Mouse (Mus musculus) limb, embryonic 11.5 days (tissue): ENCODE results near the gene 4931406P16Rik. TPM values are rescaled to one million over a fixed set of nuclear protein-coding genes. Genes with fewer than 3 reads are reported as not detected.

Experiments
- ATAC-seq: fragments of 200-750 bp; cut with Nextera tagmentation; 2 replicates; pipeline ENCODE4 v1.8.0; 2017; ENCODE audit warnings: low read depth; ENCODE audit not compliant: insufficient number of reproducible peaks, low FRiP score, low TSS enrichment
- DNase-seq: peaks from one replicate; pipeline ENCODE4 v3.0.0-alpha.2; 2015; ENCODE audit warnings: low spot score
- H3K27ac ChIP-seq: fragments of 300-500 bp; sonication (generic); replicated peaks from 2 replicates; pipeline ENCODE4 v1.5.1; 2014; ENCODE audit warnings: low read depth, mild to moderate bottlenecking, low read length
- H3K27me3 ChIP-seq: fragments of 300-500 bp; sonication (generic); 2 replicates; pipeline ENCODE4 v1.6.1; 2014; ENCODE audit warnings: mild to moderate bottlenecking, low read length, mixed read lengths; ENCODE audit not compliant: control insufficient read depth, insufficient read depth
- H3K36me3 ChIP-seq: fragments of 300-500 bp; sonication (generic); 2 replicates; pipeline ENCODE4 v1.6.1; 2014; ENCODE audit warnings: mild to moderate bottlenecking, low read length, moderate library complexity, mixed read lengths; ENCODE audit not compliant: control insufficient read depth, insufficient read depth
- H3K4me1 ChIP-seq: fragments of 300-500 bp; sonication (generic); 2 replicates; pipeline ENCODE4 v1.6.1; 2014; ENCODE audit warnings: low read length, mixed read lengths; ENCODE audit not compliant: control insufficient read depth, insufficient read depth
- H3K4me2 ChIP-seq: fragments of 300-500 bp; sonication (generic); 2 replicates; pipeline ENCODE4 v1.6.1; 2014; ENCODE audit warnings: low read depth, mild to moderate bottlenecking, moderate library complexity; ENCODE audit not compliant: severe bottlenecking
- H3K4me3 ChIP-seq: fragments of 300-500 bp; sonication (generic); 2 replicates; pipeline ENCODE4 v1.5.1; 2014; ENCODE audit warnings: low read depth, low read length
- H3K9ac ChIP-seq: fragments of 300-500 bp; sonication (generic); 2 replicates; pipeline ENCODE4 v1.6.1; 2014; ENCODE audit warnings: mild to moderate bottlenecking, low read length
- H3K9me3 ChIP-seq: fragments of 300-500 bp; sonication (generic); 2 replicates; pipeline ENCODE4 v1.6.1; 2016; ENCODE audit warnings: low read length; ENCODE audit not compliant: control insufficient read depth
- WGBS: fragments of 180-500 bp; shearing (Covaris S2); extraction: QIAGEN DNeasy Blood & Tissue Kit; methylation state at CpG from one replicate; pipeline ENCODE4 v1.1.7; 2014; 5-methylcytosine and 5-hydroxymethylcytosine counted together
- polyA plus RNA-seq: library from polyadenylated mRNA; unstranded; fragments of >200 nt; fragmentation: Nextera tagmentation; extraction: Ambion mirVana; gene quantifications from 2 replicates; pipeline ENCODE4 v1.2.1, GENCODE M21; 2014

The 4931406P16Rik gene
- polyA plus RNA-seq, 1 experiment from 2014 or later = 26.7 TPM

GRCm38 (mm10) chr7:34234610-34235561 is 78.5 kb downstream of the 4931406P16Rik start:
- H3K27ac ChIP-seq = peak overlapping the region; percentile 16
- ATAC-seq = no peak
- H3K36me3 ChIP-seq = peaks cover 11% of the 10 kb centered on the region; the same call in 1 of the 2 replicates
- 3% methylated on average over 17 of the region's 17 CpGs for WGBS
- DNase-seq = peak; percentile 53
- no peaks in the 10 kb centered on the region for H3K4me1 ChIP-seq
- H3K9me3 ChIP-seq = no peaks in the 10 kb centered on the region
- H3K9ac ChIP-seq = peak overlapping the region; percentile 55
- peak overlapping the region; percentile 40 for H3K4me3 ChIP-seq
- no peaks in the 10 kb centered on the region for H3K27me3 ChIP-seq
- peak overlapping the region; percentile 35 for H3K4me2 ChIP-seq

- Histone ChIP-seq H3K36me3 (peaks cover 7% of the 10 kb centered on the region; the same call in 1 of the 2 replicates), H3K27ac (peak overlapping the region; percentile 16; the same call in 1 of the 2 replicates), H3K27me3 (no peaks in the 10 kb centered on the region), H3K4me1 (no peaks in the 10 kb centered on the region), H3K9me3 (no peaks in the 10 kb centered on the region), H3K4me3 (peak overlapping the region; percentile 40), H3K9ac (peak overlapping the region; percentile 55), H3K4me2 (peak overlapping the region; percentile 35)
- under 1% methylated on average over 46 of the region's 46 CpGs for WGBS
- ATAC-seq (peak; percentile 95), DNase-seq (peak; percentile 100)
These were observed 79.3 kb downstream of the 4931406P16Rik start for GRCm38 (mm10) chr7:34233909-34234609.

GRCm38 (mm10) chr7:34232785-34233725 is 80.3 kb downstream of the 4931406P16Rik start:
- 47% methylated on average over 7 of the region's 7 CpGs for WGBS
- peaks cover 3% of the 10 kb centered on the region; the same call in 1 of the 2 replicates for H3K36me3 ChIP-seq
- H3K27me3 ChIP-seq = no peaks in the 10 kb centered on the region
- DNase-seq (no peak), ATAC-seq (no peak)
- H3K4me2 ChIP-seq = peak overlapping the region; percentile 35
- H3K4me3 ChIP-seq = peak overlapping the region; percentile 40
- no peaks in the 10 kb centered on the region for H3K9me3 ChIP-seq
- peak overlapping the region; percentile 2; the same call in 1 of the 2 replicates for H3K27ac ChIP-seq
- H3K4me1 ChIP-seq = no peaks in the 10 kb centered on the region
- peak overlapping the region; percentile 4; the same call in 1 of the 2 replicates for H3K9ac ChIP-seq

GRCm38 (mm10) chr7:34230116-34230515 is 83.2 kb downstream of the 4931406P16Rik start, which contains the start of gene Gpi1:
Gpi1 (minus strand) TSS chr7:34230336.
- no peaks in the 10 kb centered on the region for H3K4me1 ChIP-seq
- no peaks in the 10 kb centered on the region for H3K27me3 ChIP-seq
- under 1% methylated on average over 36 of the region's 39 CpGs for WGBS
- H3K9ac ChIP-seq = peak within 1 kb of the TSS; percentile 69
- DNase-seq (peak; percentile 91), ATAC-seq (peak; percentile 73)
- H3K36me3 ChIP-seq = peaks cover 16% of the 10 kb centered on the region
- H3K4me2 ChIP-seq = peak within 1 kb of the TSS; percentile 69
- no peaks in the 10 kb centered on the region for H3K9me3 ChIP-seq
- peak within 1 kb of the TSS; percentile 76 for H3K4me3 ChIP-seq
- peak within 1 kb of the TSS; percentile 68 for H3K27ac ChIP-seq

GRCm38 (mm10) chr7:34229691-34230111 is 83.7 kb downstream of the 4931406P16Rik start:
- whole genome bisulfite sequencing = 0% methylated on average over 15 of the region's 19 CpGs
- Histone ChIP-seq H3K4me3 (peak overlapping the region; percentile 76), H3K9me3 (no peaks in the 10 kb centered on the region), H3K36me3 (peaks cover 20% of the 10 kb centered on the region), H3K27me3 (no peaks in the 10 kb centered on the region), H3K4me2 (peak overlapping the region; percentile 69), H3K9ac (peak overlapping the region; percentile 69), H3K27ac (peak overlapping the region; percentile 68), H3K4me1 (no peaks in the 10 kb centered on the region)
- peak; percentile 70 for DNase-seq
- 0 out of 2 replicates have a peak, but pooled peaks have one; percentile 2 for ATAC-seq

- no peak overlapping the region for H3K27ac ChIP-seq
- H3K4me3 ChIP-seq = peak overlapping the region; percentile 76
- peak overlapping the region; percentile 69 for H3K4me2 ChIP-seq
- ATAC-seq = no peak
- no peaks in the 10 kb centered on the region for H3K4me1 ChIP-seq
- WGBS = 24% methylated on average over 5 of the region's 5 CpGs
- H3K9me3 ChIP-seq = no peaks in the 10 kb centered on the region
- peaks cover 20% of the 10 kb centered on the region for H3K36me3 ChIP-seq
- no peak for DNase-seq
- no peaks in the 10 kb centered on the region for H3K27me3 ChIP-seq
- peak overlapping the region; percentile 69 for H3K9ac ChIP-seq
These were observed 84.2 kb downstream of the 4931406P16Rik start for GRCm38 (mm10) chr7:34229153-34229552.

GRCm38 (mm10) chr7:34228641-34229040 is 84.7 kb downstream of the 4931406P16Rik start:
- Histone ChIP-seq H3K27me3 (no peaks in the 10 kb centered on the region), H3K4me2 (peak overlapping the region; percentile 69), H3K36me3 (peaks cover 20% of the 10 kb centered on the region), H3K4me3 (peak overlapping the region; percentile 76; the same call in 1 of the 2 replicates), H3K4me1 (no peaks in the 10 kb centered on the region), H3K9ac (no peak overlapping the region), H3K27ac (no peak overlapping the region), H3K9me3 (no peaks in the 10 kb centered on the region)
- ATAC-seq = no peak
- DNase-seq = no peak
- 68% methylated on average over 9 of the region's 9 CpGs for WGBS
